Mouse (Mus musculus) gonadal fat pad, adult 2 months (tissue): ENCODE data around the gene Gm10188. TPM values are rescaled to one million over a fixed set of nuclear protein-coding genes. Genes with fewer than 3 reads are reported as not detected.

ENCODE experiments used
- DNase-seq: peaks from one replicate; pipeline ENCODE4 v3.0.0-alpha.2; 2012; ENCODE audit warnings: low read depth
- polyA plus RNA-seq: library from polyadenylated mRNA; depleted of rRNA; stranded (reverse); fragments of >200 nt; gene quantifications from 2 replicates; pipeline ENCODE4 v1.2.3, GENCODE M21; 2012; rRNA removed

The Gm10188 gene
- polyA plus RNA-seq: not detected in 2 replicates

DNA sequence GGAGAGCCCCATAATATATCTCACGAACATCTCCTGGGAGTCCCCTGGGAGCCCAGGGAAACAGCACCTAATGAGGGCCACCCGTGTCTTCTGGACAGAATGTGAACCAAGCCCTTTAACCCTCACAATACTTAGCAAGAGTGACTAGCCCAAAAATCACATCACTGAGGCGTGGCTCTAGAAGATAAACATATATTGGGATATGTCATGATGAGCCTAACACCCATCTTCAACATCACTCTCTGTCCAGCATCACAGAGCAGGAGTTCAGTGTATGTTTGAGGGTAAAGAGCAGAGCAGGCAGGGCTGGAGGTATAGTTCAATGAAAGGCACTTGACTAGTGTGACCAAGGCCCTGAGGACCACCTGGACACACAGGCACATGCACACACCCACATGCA lies at the start of gene Gm10188:
Gm10188 (minus strand) TSS at position 101 of the 400 bp plus-strand sequence.
- no peak for DNase-seq

DNA sequence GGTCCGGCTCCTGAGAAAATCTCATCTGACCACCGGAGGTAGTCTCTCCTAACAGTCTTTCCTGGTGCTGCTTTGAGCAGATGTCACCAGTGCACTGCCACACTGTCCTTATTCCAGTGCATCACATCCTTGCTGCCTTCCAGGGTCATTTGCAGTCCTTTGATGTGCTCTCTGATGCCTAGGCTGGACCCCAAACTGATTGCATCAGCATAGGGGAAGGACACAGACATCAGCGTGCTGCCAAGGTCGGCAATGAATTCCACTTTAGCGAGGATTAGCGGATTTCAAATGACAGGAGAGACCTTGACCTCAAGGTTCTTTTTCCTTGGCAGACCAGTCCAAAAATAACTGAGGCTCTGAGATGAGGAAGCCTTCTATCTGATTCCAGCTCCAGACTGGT lies 47.6 kb upstream of the Gm10188 start:
- DNase-seq: no peak

DNA sequence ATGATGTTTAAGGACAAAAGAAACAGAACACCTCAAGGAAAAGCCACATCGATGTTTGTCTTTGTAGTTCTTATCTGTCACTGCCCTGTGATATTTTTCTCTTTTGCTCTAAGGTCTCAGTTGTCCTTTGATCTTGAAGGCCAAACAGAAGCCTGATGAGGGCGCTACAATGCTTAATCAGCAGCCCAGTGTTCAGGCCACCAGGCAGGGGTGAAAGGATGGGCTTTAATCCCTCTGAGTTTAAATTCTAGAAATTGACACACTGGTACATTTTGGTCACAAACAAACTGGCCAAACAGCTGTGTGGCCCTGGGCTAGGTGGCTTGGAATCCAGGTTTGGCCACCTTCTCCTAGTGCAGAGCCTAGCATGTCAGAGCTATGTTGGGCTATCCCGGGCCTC lies 47.1 kb upstream of the Gm10188 start:
- DNase-seq: no peak

DNA sequence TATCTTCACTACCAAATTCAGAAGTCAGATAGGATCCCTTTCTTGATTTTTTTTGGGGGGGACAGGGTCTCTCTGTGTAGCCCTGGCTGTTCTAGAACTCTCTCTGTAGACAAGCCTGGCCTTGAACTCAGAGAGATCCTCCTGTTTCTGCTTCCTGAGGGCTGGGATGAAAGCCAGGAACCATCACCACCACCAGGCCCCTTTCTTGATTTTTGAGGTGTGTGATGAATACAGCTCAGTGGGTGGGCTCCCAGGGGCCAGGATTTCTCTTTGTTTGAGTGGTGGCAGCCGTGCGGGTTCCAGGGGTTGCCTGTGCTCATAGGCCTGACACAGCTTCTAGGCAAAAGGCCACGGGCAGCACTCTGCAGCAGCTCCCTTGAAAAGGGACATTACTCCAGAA lies 41.7 kb upstream of the Gm10188 start:
- no peak for DNase-seq

DNA sequence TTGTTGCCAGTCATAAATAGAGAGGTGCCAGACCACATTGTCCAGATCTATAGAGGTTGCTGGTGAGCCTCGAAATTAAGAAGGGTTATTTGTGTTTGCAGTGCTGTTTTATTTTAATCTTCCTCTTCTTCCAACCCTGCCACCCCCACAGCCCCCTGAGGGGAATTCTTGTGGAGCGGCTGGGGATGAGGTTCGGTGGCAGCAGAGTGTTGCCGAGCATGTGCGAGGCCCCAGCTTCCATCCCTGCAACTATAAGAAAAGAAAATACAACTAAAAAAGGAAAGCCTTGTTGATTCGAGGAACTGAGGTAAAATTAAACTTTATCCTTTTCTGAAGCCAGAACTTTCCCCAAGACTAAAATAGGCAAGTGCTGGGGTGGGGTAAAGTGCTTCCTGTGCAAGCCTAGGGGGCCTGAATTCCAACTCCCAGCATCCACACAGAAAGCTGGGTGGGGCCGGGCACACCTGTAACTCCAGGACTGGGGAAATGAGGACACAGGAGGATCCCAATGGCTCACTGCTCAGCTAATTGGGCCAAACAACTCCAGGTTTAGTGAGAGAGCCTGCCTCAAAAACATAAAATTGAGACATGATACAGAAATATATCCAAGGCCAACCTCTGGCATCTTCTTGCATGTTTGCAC lies 39.0 kb upstream of the Gm10188 start:
- DNase-seq: no peak

DNA sequence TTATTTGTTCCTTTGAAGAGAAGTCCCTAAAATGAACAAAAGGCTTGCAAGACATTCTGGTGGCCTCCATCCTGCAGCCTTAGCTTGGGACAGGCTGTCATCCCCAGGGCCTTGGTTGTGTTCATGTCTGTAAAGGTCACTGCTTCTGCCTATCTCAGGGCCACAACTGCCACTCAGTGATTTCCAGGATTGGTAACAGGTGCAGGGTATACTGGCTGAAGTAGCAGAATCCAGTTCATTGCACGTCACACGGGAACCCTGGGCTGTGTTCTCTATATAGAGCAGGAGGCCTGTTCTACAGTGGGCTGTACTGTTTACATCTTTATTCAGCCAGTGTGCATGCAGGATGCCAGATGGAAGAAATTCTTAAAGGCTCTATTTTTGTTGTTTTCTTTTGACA lies 38.4 kb upstream of the Gm10188 start:
- no peak for DNase-seq

DNA sequence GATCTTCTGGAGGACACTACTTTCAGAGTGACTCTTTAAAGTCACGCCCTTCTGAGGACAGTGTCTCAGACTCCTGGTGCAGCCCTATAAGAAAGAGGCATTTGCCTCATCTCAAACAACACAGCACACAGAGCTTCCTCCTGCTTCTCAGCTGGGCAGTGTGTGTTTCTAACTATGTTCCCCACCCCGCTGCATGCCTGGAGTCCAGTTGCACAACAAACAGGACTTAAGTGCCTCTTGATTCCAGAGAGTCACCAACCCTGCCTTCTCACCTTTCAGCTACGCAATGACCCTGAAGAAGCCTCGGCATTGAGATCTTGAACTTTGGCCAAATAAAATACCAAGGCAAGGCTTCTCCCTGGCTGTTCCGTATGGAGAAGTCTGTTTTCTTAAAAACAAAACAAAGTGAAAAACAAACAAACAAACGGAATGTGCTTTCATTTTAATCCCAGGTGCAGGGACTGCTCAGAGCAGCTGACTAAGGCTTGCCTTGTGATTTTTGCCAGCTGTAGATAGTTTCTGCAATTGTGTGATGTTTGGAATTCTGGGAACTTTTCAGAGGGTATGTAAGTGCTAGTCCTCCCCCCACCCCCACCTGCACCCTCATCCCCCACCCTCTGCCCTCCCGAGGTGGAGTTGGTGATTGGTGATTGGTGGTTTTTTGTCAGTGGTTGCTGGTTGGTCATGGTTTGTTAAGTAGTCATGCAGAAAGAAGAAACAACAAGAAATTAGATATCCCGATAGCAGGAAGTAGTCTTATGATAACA lies 37.4 kb upstream of the Gm10188 start:
- DNase-seq: no peak

DNA sequence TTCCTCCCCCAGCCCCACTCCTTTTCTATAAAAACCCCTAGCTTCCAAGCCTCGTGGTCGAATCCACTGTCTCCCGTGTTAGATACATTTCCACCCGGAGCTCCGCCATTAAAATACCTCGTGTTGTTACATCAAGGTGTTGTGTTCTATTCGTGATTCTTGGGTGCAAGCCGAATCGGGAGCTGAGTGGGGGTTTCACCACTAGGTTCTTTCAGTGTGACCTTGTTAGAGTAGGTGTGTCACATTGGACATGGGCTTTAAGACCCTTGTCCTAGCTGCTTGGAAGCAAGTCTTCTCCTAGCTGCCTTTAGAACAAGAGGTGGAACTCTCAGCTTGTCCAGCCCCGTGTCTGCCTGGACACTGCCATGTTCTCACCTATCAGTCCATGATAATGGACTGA lies 36.4 kb upstream of the Gm10188 start:
- no peak for DNase-seq

DNA sequence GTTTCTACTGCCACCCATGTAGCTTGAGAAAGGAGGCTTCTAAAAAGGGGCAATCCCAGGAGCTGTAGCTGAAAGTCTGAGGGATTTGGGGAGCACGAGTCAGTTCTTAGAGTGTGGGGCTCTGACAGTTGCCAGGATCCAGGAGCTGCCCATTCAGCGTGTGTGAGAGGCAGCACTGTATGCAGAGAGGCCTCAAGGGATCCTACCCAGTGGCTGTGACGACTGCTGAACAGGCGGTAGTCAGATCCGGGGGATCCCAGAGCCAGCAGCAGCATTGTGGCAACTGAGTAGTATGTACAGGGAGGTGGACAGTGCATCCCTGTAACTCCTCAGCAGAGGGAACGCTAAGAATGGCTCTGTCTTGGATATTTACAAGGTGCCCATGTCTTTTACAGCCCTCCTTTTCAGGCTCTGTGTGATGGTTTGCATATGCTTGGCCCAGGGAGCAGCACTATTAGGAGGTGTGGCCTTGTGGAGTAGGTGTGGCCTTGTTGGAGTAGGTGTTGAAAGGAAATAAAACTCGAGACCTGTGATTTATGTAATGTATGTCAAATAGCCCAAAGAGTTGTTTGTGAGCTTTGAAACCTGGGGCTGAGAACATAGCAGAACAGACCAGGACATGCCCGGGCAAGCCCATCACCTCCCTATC lies 35.8 kb upstream of the Gm10188 start:
- no peak for DNase-seq

DNA sequence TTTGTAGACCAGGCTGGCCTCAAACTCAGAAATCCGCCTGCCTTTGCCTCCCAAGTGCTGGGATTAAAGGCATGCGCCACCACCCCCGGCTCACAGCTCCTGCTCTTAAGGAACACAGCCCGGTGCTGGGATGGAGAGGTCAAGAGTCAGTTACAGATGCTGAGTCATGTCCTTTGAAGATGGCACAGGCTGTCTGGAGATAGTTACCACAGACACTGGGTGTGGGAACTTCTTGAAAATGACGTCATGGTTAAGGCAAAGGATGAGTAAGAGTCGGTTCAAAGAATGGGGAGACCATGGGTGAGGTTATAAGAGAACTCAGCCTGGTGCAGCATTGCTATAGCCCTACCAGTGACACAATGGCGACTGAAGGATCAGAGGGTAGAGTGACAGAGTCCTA lies 35.0 kb upstream of the Gm10188 start:
- DNase-seq: no peak

DNA sequence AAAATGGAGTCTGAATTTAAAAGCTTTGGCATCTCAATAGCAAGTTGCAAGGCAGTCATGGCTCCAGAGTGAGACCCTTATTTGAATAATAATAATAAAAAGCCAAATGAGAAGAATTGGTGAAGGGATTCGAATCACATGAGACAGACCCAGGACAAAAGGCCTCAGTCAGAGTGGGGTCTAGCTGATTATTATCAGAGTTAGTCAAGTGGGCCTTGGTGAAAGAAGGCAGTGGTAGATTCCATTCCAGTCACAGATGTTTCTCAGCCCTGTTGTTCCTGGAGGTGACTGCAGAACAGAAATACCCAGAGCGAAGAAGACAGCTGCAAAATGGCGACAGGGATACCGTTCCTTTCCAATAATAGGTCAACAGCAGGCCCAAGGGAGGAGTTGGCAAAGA lies 34.1 kb upstream of the Gm10188 start:
- no peak for DNase-seq

DNA sequence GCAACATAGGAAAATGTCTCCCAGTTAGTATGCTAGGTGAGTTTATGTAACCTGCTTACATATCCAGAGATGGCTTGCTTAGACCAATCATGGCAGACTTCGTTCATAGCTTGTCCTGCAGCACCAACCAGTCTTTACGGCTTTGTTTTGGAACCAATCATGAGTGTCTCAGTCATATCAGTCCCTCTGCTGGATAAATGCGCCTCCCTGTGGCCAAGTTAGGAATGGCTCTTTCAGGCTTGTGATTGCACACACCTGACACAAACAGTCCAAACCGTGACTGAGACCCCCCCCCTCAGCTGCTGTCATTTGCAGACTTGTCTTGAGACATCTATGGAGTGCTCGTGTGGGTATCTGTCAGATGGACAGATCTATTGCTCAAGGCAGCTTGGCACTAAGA lies 31.5 kb upstream of the Gm10188 start:
- no peak for DNase-seq

DNA sequence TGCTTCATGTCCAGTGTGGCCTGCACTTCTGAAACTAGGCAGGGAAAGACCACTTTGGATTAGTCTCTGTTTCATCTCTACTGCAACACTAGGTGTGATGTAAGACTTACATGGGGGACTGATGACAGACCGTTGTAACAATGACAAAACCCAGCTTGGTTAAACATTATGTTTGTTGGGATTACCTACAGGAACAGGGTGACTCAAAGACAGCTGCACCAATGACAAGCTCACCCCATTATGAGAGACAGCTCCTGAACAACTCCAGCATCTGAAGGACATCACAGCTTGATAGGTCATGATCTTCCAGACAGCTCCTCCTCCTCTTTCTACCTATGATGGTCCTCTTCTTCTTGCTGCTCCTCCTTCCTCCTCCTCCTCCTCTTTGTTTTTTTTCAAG lies 30.8 kb upstream of the Gm10188 start:
- DNase-seq: no peak

DNA sequence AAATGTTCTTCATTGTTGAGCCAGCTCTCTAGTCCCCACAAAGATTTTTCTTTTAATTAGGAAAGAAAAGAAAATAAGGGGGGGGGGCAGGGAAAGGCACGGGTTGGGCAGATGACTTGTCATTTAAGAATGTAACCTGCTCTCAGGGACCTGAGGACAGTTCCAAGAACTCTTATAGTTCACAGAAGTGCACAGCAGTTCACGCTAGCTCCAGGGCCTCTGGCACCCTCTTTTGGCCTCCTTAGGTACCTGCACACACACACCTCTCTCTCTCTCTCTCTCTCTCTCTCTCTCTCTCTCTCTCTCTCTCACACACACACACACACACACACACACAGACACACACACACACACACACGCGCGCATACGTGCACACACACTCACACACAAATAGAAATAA lies 24.9 kb upstream of the Gm10188 start:
- no peak for DNase-seq

DNA sequence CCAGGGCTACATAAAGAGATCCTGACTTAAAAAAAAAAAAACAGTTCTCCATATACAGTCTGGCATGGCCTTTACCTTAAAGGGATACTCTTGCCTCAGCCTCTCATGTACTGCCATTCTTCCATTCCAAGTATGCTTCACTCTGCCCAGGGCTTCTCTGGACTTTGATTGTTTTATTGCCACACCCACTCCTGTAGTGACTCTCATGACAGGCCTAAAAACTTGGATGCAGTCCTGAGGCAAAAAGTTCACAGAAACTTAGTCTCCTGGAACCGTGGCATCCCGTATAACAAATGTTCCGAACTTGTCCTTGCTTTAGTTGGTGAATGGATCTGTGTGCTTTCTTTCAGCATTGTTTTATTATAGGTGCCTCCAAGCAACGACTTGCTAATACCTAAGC lies 17.1 kb upstream of the Gm10188 start:
- no peak for DNase-seq

DNA sequence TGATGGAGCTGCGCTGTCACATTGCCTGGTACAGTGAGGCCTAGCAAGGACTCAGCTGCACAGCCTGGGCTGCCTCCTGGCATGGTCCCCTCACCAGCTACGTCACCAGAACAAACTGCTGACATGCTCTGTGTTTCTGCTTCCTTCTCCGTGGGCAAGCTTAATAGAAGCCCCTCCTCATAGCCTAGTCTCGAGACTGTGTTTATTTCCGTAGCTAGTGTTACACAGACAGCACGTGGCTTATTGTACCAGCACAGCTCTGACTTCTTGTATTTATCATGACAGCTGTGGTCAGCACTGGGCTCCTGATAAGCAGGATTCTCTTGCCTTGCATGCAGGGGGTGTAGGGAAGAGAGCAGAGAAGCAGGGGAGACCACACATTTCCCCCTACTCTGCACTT lies 16.6 kb upstream of the Gm10188 start:
- no peak for DNase-seq

DNA sequence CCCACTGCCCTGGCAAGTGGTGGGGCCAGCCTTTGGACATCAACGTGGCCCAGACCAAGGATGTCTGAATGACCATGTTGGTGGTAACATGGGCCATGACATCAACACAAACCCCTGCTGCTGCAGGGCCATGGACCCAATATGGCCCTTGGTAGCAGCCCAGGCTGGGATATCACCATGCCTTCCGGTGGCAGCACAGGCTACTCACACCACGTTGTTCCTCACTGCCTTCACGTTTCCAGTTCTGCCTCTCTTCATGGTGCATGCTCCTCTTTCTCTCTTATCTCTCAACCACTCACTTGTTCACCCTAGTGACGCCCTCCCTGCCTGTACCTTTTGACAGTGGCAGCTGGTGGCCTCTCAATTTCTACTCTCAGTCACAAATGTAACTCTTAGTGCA lies 15.4 kb upstream of the Gm10188 start:
- no peak for DNase-seq

DNA sequence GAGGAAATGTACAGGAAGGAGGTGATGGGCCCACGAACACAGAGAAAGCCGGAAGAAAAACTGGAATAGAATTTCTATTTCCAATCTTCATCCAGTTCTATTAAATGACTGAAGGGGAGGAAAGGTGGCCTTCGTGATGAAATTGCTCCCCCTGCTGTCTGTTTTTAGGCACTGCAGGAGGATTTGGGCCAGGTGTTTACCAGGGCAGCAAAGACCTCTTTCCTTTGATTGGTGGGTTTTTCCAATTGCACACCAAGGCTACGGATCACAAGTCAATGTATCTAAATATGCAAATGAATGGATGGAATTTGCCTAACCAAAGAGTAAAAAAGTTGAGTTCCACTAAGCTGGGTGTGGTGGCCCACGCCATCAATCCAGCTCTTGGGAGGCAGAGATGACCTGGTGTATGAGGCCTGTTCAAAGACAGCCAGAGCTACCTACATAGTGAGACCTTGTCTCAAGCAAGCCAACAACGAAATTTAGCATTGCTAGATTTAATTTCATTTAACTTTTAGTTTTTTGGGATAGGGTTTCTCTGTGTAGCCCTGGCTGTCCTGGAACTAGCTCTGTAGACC lies 8.1 kb upstream of the Gm10188 start:
- DNase-seq: no peak

DNA sequence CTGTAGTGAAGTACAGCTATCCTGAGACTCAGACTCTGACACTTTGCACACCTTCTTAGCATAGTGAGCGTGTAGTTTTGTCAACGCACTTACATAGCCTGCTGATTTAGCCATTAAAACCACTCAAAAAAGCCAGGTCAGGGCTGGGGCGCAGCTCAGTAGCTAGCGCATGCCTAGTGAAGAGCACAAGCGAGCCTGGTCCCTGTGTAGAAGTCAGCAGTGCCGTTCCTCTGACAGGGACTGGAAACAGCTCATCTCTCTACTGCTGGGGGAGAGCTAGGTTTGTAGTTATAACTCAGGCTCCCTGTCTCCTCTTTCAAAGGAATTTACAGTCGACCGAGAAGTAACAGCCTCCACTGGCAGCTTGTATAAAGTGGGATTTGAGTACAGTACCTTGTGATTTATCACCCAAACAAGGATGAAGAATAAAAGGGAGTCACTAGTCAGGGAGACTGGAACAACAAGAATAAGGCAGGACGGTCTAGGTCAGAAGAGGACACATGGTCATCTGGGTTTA lies 5.2 kb upstream of the Gm10188 start:
- DNase-seq: no peak

DNA sequence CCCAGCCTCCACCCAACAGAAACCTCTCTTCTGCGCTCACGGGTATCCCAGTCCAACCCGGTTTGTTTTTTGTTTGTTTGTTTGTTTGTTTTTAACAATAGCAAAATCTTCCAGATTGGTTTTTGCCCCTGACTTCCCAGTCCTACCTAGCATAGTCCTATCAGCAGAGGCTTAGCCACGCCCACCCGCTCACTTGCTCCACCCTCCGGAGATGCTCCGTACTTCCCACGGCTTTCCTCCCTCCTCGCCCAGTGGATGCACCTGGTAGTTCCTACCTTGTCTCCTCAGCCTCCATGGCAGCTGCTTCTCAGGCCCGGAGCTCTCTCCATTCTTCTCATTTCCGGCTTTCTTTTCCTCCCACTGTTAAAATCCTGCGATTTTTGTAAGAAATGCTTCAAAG lies 4.0 kb upstream of the Gm10188 start:
- no peak for DNase-seq

DNA sequence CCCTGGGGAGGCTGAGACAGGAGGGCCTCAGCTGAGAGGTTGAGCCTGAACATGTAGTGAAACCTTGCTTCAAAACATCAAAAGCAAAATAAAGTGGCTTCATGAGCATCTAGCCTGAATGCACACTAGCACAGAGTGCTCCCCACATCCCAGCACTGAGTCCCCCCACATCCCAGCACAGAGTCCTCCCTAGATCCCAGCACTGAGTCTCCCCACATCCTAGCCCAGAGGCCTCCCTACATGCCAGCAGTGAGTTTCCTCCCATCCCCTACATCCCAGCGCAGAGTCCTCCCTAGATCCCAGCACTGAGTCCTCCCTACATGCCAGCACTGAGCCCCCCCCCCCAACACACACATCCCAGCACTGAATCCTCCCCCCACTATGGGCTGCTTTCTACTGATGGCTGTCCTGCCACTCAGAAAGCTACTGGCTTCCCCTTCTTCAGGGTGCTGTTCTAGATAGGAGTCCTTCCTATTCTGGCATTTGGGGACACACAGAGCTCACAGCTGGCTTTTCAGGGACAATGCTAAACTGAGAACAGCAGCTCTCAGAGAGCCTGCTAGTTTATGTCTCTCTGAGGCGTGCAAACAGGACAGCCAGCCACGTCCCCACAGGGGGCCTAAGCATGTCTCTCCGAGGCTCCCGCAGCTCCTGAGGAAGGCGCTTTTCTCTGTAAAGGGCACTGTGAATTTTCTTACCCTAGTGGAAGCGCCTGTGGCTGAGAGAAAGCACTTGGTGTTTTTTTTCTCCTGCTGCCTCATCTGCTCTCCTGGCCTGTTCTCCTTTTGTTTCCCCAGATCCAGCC lies 2.1 kb upstream of the Gm10188 start:
- no peak for DNase-seq
